Mouse (Mus musculus): ENCODE data around the gene Olfr1301. TPM values are rescaled to one million over a fixed set of nuclear protein-coding genes. Genes with fewer than 3 reads are reported as not detected.

Gene Olfr1301
- polyA plus RNA-seq (2015; fragmentation: Nextera tagmentation; extraction: Ambion mirVana): not detected in 2 replicates

DNA sequence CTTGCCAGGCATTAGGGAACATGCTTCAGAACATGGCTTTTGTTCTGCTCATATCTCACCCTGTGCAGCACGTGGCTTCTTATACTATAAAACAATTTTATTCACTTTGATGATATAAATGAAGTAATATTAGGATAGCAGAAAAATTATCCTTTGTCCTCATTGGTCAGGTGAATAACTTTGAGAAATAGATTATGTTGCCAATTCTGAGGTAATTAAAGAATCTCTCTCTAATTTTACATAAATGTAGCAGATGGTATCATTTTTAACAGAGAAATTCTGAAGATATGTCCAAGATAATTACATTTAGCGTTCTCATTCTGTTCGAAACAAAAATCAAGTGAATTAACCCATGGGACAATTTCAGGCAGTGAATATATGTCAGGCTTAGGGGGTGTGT lies at the start of gene Olfr1301:
Gene Olfr1301, plus strand, starts transcription at position 301 of the 400 bp plus-strand sequence.
- Histone ChIP-seq H3K4me3 (ENCODE audit: low read depth, low read length) (no peak within 1 kb of the TSS), H3K4me1 (ENCODE audit: insufficient read depth) (no peaks in the 10 kb centered on the region), H3K4me2 (ENCODE audit: low read depth, low read length) (no peak within 1 kb of the TSS), H3K9me3 (ENCODE audit: low read length) (no peaks in the 10 kb centered on the region), H3K36me3 (replicated peaks; ENCODE audit: insufficient read depth, low read length) (no peaks in the 10 kb centered on the region), H3K9ac (replicated peaks) (no peak within 1 kb of the TSS), H3K27ac (ENCODE audit: low read depth) (no peak within 1 kb of the TSS), H3K27me3 (ENCODE audit: insufficient read depth, low read length) (no peaks in the 10 kb centered on the region)
- TF ChIP-seq CTCF (IDR thresholded peaks at IDR 0.05; ENCODE audit: low read depth) (no peak), EP300 (IDR thresholded peaks at IDR 0.05; ENCODE audit: low read depth) (no peak)
- 71% methylated on average over 3 of the region's 3 CpGs for WGBS (ENCODE audit: insufficient replicate concordance)
- no peak for ATAC-seq
- no peak for DNase-seq

DNA sequence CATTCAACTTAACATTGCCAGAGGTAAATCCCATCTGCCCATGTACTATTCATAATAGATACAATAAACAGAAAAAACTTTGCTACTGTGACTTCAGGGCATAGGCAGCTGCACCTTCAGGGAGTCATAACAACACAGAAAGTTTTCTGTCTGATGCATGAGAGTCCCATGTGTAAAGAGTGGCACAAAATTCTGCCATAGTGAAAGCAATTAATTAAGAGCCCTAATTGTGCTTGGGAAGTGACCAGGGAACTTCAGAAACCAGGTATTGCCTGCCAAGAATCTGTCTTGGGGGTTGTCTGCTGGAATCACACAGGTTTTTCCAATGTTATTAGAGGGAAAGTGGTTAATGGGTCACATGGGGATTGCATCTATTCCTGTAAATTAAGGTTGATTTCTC lies 24.1 kb upstream of the Olfr1301 start:
- Histone ChIP-seq H3K9me3 (ENCODE audit: low read length) (no peaks in the 10 kb centered on the region), H3K4me1 (ENCODE audit: insufficient read depth) (no peaks in the 10 kb centered on the region), H3K4me3 (ENCODE audit: low read depth, low read length) (no peak overlapping the region), H3K36me3 (replicated peaks; ENCODE audit: insufficient read depth, low read length) (no peaks in the 10 kb centered on the region), H3K4me2 (ENCODE audit: low read depth, low read length) (no peak overlapping the region), H3K9ac (replicated peaks) (no peak overlapping the region), H3K27me3 (ENCODE audit: insufficient read depth, low read length) (no peaks in the 10 kb centered on the region), H3K27ac (ENCODE audit: low read depth) (no peak overlapping the region)
- ATAC-seq: no peak
- TF ChIP-seq EP300 (IDR thresholded peaks at IDR 0.05; ENCODE audit: low read depth): no peak
- TF ChIP-seq CTCF (IDR thresholded peaks at IDR 0.05; ENCODE audit: low read depth): no peak
- no peak for DNase-seq

DNA sequence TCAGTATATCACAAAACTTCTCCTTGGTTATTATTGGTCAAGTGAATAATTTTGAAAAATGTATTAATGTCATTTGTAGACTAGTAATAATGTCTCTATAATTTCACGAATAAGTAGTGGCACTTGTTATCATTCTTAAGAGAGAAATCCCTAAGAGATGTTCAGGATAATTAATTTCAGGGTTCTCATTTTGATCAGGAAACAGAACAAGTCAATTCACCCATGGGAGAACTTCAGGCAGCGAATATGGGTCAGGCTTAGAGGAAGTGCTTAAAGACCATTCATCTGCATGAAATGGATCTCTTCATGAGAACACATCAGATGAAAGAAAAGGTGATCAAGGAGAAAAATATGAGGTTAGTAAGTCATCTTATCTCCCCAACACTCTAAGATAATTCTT lies 26.3 kb downstream of the Olfr1301 start, which contains the start of gene Olfr1302:
Gene Olfr1302, plus strand, starts transcription at position 301 of the 400 bp plus-strand sequence.
- ATAC-seq: no peak
- WGBS (ENCODE audit: insufficient replicate concordance): 67% methylated on average over 2 of the region's 2 CpGs

More for the DNA sequence above, 26.3 kb downstream of the Olfr1301 start, which contains the start of gene Olfr1302:
- Histone ChIP-seq H3K27me3 (ENCODE audit: insufficient read depth, low read length) (no peaks in the 10 kb centered on the region), H3K4me2 (ENCODE audit: low read depth, low read length) (no peak within 1 kb of the TSS), H3K4me1 (ENCODE audit: insufficient read depth) (no peaks in the 10 kb centered on the region), H3K27ac (ENCODE audit: low read depth) (no peak within 1 kb of the TSS), H3K4me3 (ENCODE audit: low read depth, low read length) (no peak within 1 kb of the TSS), H3K36me3 (replicated peaks; ENCODE audit: insufficient read depth, low read length) (no peaks in the 10 kb centered on the region), H3K9me3 (ENCODE audit: low read length) (no peaks in the 10 kb centered on the region), H3K9ac (replicated peaks) (no peak within 1 kb of the TSS)
- TF ChIP-seq EP300 (IDR thresholded peaks at IDR 0.05; ENCODE audit: low read depth) (no peak), CTCF (IDR thresholded peaks at IDR 0.05; ENCODE audit: low read depth) (no peak)
- no peak for DNase-seq

Other genes starting within 250 kb of the Olfr1301 start
- not detected in 2 replicates for gene Olfr1293-ps, start 225.8 kb upstream of the Olfr1301 start, polyA plus RNA-seq (2015; fragmentation: Nextera tagmentation; extraction: Ambion mirVana)
- not detected in 2 replicates for gene Olfr1294, start 210.7 kb upstream of the Olfr1301 start, polyA plus RNA-seq (2015; fragmentation: Nextera tagmentation; extraction: Ambion mirVana)
- not detected in 2 replicates for gene Olfr1295, start 181.3 kb upstream of the Olfr1301 start, polyA plus RNA-seq (2015; fragmentation: Nextera tagmentation; extraction: Ambion mirVana)
- not detected in 2 replicates for gene Olfr1297, start 124.5 kb upstream of the Olfr1301 start, polyA plus RNA-seq (2015; fragmentation: Nextera tagmentation; extraction: Ambion mirVana)
- gene Olfr1298, start 101.8 kb upstream of the Olfr1301 start, polyA plus RNA-seq (2015; fragmentation: Nextera tagmentation; extraction: Ambion mirVana): not detected in 2 replicates
- gene Olfr1299, start 89.6 kb upstream of the Olfr1301 start, polyA plus RNA-seq (2015; fragmentation: Nextera tagmentation; extraction: Ambion mirVana): not detected in 2 replicates
- not detected in 2 replicates for gene Olfr1302, start 26.4 kb downstream of the Olfr1301 start, polyA plus RNA-seq (2015; fragmentation: Nextera tagmentation; extraction: Ambion mirVana)
- not detected in 2 replicates for gene Olfr1303, start 69.3 kb downstream of the Olfr1301 start, polyA plus RNA-seq (2015; fragmentation: Nextera tagmentation; extraction: Ambion mirVana)
- gene Olfr1305, start 126.1 kb downstream of the Olfr1301 start, polyA plus RNA-seq (2015; fragmentation: Nextera tagmentation; extraction: Ambion mirVana): not detected in 2 replicates
- gene Olfr1306, start 165.3 kb downstream of the Olfr1301 start, polyA plus RNA-seq (2015; fragmentation: Nextera tagmentation; extraction: Ambion mirVana): not detected in 2 replicates
- not detected in 2 replicates for gene Olfr1307, start 198.4 kb downstream of the Olfr1301 start, polyA plus RNA-seq (2015; fragmentation: Nextera tagmentation; extraction: Ambion mirVana)
- not detected in 2 replicates for gene Olfr1308, start 213.9 kb downstream of the Olfr1301 start, polyA plus RNA-seq (2015; fragmentation: Nextera tagmentation; extraction: Ambion mirVana)
- not detected in 2 replicates for gene Olfr1309, start 239.3 kb downstream of the Olfr1301 start, polyA plus RNA-seq (2015; fragmentation: Nextera tagmentation; extraction: Ambion mirVana)